Mouse (Mus musculus): ENCODE results near the gene Prkd2. TPM values are rescaled to one million over a fixed set of nuclear protein-coding genes. Genes with fewer than 3 reads are reported as not detected.

Prkd2 gene
- polyA plus RNA-seq, 1 experiment from 2014 or later, result 5.7 TPM

DNA sequence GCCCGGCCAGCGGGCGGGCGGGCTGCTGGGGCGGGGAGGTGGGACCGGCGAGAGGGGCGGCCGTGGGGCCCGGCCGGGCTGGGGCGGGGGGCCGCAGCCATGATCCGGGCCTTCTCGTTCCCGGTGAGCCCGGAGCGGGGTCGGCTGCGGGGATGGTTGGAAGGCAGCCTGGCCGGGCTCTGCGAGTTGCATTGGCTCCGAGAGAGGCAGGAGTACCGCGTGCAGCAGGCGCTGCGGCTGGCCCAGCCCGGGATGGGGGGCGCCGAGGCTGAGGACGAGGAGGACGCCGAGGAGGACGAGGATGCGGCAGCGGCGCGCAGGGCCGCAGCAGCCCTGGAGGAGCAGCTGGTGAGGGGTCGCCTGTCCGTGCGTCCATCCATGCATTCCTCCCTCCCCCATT lies 32.6 kb downstream of the Prkd2 start:
- peak overlapping the region; percentile 69 for H3K4me3 ChIP-seq (replicated peaks; ENCODE audit: low read depth, low read length)
- H3K27ac ChIP-seq (replicated peaks; ENCODE audit: low read depth, low read length), result peak overlapping the region; percentile 83
- under 1% methylated on average over 41 of the region's 42 CpGs for WGBS
- H3K4me1 ChIP-seq (ENCODE audit: control insufficient read depth, insufficient read depth, low read length), result peaks cover 19% of the 10 kb centered on the region
- DNase-seq (no peak), ATAC-seq (ENCODE audit: low FRiP score, low TSS enrichment) (peak; percentile 55)
- peak overlapping the region; percentile 84 for H3K9ac ChIP-seq (replicated peaks; ENCODE audit: low read length)
- H3K9me3 ChIP-seq (ENCODE audit: control insufficient read depth, low read length), result no peaks in the 10 kb centered on the region
- no peaks in the 10 kb centered on the region for H3K27me3 ChIP-seq (ENCODE audit: control insufficient read depth, insufficient read depth, low read length)
- peaks cover 4% of the 10 kb centered on the region for H3K36me3 ChIP-seq (ENCODE audit: control insufficient read depth, insufficient read depth, low read length)
- peak overlapping the region; percentile 88 for H3K4me2 ChIP-seq (ENCODE audit: low read length)

DNA sequence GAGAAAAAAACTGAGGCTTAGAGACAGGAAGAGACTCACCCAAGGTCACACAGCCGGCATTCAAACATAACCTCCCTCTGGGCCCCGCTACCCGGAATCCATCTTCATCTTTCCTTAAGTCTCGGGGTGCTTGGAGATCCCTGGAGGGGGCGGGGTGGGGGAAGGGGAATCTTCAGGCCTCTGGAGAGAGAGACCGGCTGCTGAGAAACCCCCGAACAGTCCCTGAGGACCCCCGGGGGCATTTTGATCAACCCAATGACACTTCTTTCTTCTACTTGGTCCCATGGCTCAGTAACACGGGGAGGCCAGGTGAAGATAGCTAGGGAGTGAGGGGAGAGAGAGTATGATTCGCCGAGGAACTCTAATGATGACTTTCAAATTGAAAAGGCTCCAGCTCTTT lies 33.3 kb downstream of the Prkd2 start:
- peaks cover 21% of the 10 kb centered on the region for H3K4me1 ChIP-seq (ENCODE audit: control insufficient read depth, insufficient read depth, low read length)
- H3K9me3 ChIP-seq (ENCODE audit: control insufficient read depth, low read length), result no peaks in the 10 kb centered on the region
- peaks cover 4% of the 10 kb centered on the region for H3K36me3 ChIP-seq (ENCODE audit: control insufficient read depth, insufficient read depth, low read length)
- no peak for ATAC-seq (ENCODE audit: low FRiP score, low TSS enrichment)
- 9% methylated on average over 11 of the region's 11 CpGs for WGBS
- H3K27ac ChIP-seq (replicated peaks; ENCODE audit: low read depth, low read length), result 0 out of 2 replicates have a peak overlapping the region, but pooled peaks have one; percentile 8
- peak overlapping the region; percentile 84 for H3K9ac ChIP-seq (replicated peaks; ENCODE audit: low read length)
- peak overlapping the region; percentile 69 for H3K4me3 ChIP-seq (replicated peaks; ENCODE audit: low read depth, low read length)
- DNase-seq, result peak; percentile 47
- no peaks in the 10 kb centered on the region for H3K27me3 ChIP-seq (ENCODE audit: control insufficient read depth, insufficient read depth, low read length)
- H3K4me2 ChIP-seq (ENCODE audit: low read length), result peak overlapping the region; percentile 88

DNA sequence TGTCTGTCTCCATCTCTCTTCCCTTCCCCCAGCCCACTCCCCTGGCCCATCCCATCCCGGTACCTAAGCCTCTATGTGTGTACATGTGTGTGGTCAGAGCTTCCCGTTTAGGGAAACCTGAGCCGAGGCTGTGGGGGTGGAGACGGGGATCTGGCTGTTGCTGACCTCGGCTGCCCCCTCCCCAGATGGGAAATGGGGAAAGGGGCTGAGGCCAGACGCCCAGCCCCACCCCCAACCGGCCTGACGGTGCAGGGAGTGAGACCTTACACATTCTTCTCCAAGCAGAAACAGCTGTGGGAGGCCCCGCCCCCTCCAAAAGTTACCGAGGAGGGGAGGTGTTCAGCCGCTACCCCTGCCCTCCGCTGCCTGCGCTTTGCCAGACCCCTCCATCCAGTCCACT lies 33.9 kb downstream of the Prkd2 start:
- 4% methylated on average over 13 of the region's 13 CpGs for WGBS
- Histone ChIP-seq H3K27me3 (ENCODE audit: control insufficient read depth, insufficient read depth, low read length) (no peaks in the 10 kb centered on the region), H3K4me3 (replicated peaks; ENCODE audit: low read depth, low read length) (peak overlapping the region; percentile 69), H3K36me3 (ENCODE audit: control insufficient read depth, insufficient read depth, low read length) (peaks cover 2% of the 10 kb centered on the region), H3K9me3 (ENCODE audit: control insufficient read depth, low read length) (no peaks in the 10 kb centered on the region), H3K9ac (replicated peaks; ENCODE audit: low read length) (peak overlapping the region; percentile 84), H3K4me2 (ENCODE audit: low read length) (peak overlapping the region; percentile 88), H3K4me1 (ENCODE audit: control insufficient read depth, insufficient read depth, low read length) (peaks cover 21% of the 10 kb centered on the region), H3K27ac (replicated peaks; ENCODE audit: low read depth, low read length) (no peak overlapping the region)
- ATAC-seq (ENCODE audit: low FRiP score, low TSS enrichment) (no peak), DNase-seq (no peak)

DNA sequence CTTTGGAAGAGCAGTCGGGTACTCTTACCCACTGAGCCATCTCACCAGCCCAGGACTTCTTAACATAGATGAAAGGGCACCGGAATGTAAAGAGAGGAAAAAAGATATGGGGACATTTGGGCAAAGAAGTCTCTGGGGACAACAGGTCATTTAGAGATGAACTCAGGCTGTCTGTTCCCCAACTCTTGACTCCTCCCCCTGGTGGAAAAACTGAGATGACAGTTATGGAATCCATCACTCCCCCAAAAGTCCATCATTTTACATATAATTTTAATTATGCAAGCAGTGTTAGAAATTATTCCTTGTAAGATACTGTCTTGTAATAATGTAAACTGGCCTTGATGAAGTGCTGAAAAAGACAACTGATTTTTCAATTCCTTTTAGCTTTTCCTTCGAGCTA lies 35.0 kb downstream of the Prkd2 start:
- no peak for ATAC-seq (ENCODE audit: low FRiP score, low TSS enrichment)
- H3K4me2 ChIP-seq (ENCODE audit: low read length), result no peak overlapping the region
- no peaks in the 10 kb centered on the region for H3K27me3 ChIP-seq (ENCODE audit: control insufficient read depth, insufficient read depth, low read length)
- no peak overlapping the region for H3K9ac ChIP-seq (replicated peaks; ENCODE audit: low read length)
- peaks cover 21% of the 10 kb centered on the region for H3K4me1 ChIP-seq (ENCODE audit: control insufficient read depth, insufficient read depth, low read length)
- no peak overlapping the region for H3K27ac ChIP-seq (replicated peaks; ENCODE audit: low read depth, low read length)
- 89% methylated on average over 3 of the region's 3 CpGs for WGBS
- DNase-seq, result no peak
- no peaks in the 10 kb centered on the region for H3K9me3 ChIP-seq (ENCODE audit: control insufficient read depth, low read length)
- H3K36me3 ChIP-seq (ENCODE audit: control insufficient read depth, insufficient read depth, low read length), result no peaks in the 10 kb centered on the region
- no peak overlapping the region for H3K4me3 ChIP-seq (replicated peaks; ENCODE audit: low read depth, low read length)

DNA sequence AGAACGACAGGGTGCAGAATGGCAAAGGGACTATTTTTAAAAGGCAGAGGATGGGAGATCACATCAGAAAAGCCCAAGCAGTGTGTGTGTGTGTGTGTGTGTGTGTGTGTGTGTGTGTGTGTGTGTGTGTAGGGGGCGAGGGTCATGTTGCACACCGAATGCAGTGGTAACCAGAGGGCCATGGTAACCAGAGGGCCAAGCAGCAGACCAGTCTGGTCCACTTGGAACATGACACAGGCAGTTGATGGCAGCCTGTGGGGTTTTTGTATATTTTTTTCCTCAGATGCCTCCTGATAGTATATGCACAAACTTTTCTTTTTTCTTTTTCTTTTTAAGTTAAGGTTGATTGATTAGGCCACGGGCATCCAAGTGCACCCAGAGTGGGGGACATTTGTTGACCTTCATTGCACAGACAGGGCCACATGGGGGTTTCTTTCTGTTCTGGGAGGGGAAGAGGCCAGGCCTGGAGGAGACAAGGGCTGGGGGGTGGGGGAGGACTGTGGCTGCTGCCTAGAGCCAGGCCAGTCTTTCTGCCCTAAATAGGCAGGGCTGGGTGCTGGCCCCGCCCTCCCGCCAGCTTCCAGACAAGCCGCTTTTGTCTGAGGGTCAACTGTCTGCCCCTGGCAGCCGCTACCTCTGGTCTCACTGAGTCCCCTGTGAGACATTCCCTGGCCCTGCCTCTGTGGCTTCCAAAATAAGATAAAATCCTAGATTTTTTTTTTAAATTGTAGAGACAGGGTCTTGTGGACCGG lies 37.3 kb downstream of the Prkd2 start:
- 21% methylated on average over 9 of the region's 9 CpGs for WGBS
- H3K9ac ChIP-seq (replicated peaks; ENCODE audit: low read length), result no peak overlapping the region; the same call in 1 of the 2 replicates
- no peaks in the 10 kb centered on the region for H3K9me3 ChIP-seq (ENCODE audit: control insufficient read depth, low read length)
- peak; percentile 60 for DNase-seq
- peaks cover 14% of the 10 kb centered on the region; the same call in 1 of the 2 replicates for H3K36me3 ChIP-seq (ENCODE audit: control insufficient read depth, insufficient read depth, low read length)
- no peak overlapping the region for H3K4me3 ChIP-seq (replicated peaks; ENCODE audit: low read depth, low read length)
- H3K27ac ChIP-seq (replicated peaks; ENCODE audit: low read depth, low read length), result peak overlapping the region; percentile 26; the same call in 1 of the 2 replicates
- H3K4me2 ChIP-seq (ENCODE audit: low read length), result peak overlapping the region; percentile 11
- ATAC-seq (ENCODE audit: low FRiP score, low TSS enrichment), result peak; percentile 13; the same call in 1 of the 2 replicates
- peaks cover 20% of the 10 kb centered on the region for H3K27me3 ChIP-seq (ENCODE audit: control insufficient read depth, insufficient read depth, low read length)
- peaks cover 21% of the 10 kb centered on the region for H3K4me1 ChIP-seq (ENCODE audit: control insufficient read depth, insufficient read depth, low read length)

DNA sequence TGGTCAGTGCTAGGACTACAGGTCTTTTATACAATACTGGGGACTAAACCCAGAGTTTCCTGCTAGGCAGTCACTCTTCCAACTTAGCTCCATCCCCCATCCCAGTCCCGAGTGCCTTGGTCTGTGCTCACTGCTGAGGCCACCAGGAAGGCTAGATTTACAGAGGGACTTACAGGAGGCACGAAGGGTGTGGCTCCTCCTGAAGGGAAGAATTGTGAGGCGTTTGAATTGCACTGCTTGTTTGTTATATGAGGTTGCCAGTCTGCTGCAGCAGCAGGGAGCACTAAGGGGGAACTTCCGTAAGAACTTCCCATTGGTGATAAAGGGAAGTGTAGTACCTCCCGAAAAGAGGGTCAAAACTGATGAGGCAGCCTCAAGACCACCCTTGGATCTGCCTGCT lies 37.9 kb downstream of the Prkd2 start:
- ATAC-seq (ENCODE audit: low FRiP score, low TSS enrichment) (no peak), DNase-seq (no peak)
- Histone ChIP-seq H3K27ac (replicated peaks; ENCODE audit: low read depth, low read length) (peak overlapping the region; percentile 13; the same call in 1 of the 2 replicates), H3K9me3 (ENCODE audit: control insufficient read depth, low read length) (0 out of 2 replicates have a peak, but pooled peaks cover 5% of the 10 kb centered on the region), H3K27me3 (ENCODE audit: control insufficient read depth, insufficient read depth, low read length) (peaks cover 25% of the 10 kb centered on the region), H3K36me3 (ENCODE audit: control insufficient read depth, insufficient read depth, low read length) (peaks cover 21% of the 10 kb centered on the region), H3K9ac (replicated peaks; ENCODE audit: low read length) (no peak overlapping the region), H3K4me3 (replicated peaks; ENCODE audit: low read depth, low read length) (no peak overlapping the region), H3K4me1 (ENCODE audit: control insufficient read depth, insufficient read depth, low read length) (peaks cover 21% of the 10 kb centered on the region), H3K4me2 (ENCODE audit: low read length) (no peak overlapping the region)
- WGBS, result 22% methylated on average over 5 of the region's 5 CpGs

DNA sequence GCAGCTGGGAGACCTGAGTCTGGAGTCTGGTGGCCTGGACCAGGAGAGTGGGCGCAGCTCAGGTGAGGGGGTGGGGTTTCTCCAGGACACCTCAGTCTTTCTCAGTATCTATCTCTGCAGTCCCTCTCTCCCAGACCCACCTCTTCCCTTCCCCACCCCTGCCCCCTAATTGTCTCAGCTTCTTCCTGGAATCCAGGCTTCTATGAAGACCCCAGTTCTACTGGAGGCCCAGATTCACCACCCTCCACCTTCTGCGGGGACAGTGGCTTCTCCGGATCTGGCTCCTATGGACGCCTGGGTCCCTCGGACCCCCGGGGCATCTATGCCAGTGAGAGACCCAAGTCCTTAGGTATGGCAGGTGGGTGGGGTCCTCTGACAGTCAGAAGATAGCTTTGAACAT lies 40.5 kb downstream of the Prkd2 start:
- peaks cover 41% of the 10 kb centered on the region for H3K27me3 ChIP-seq (ENCODE audit: control insufficient read depth, insufficient read depth, low read length)
- 0 out of 2 replicates have a peak, but pooled peaks cover 6% of the 10 kb centered on the region for H3K4me1 ChIP-seq (ENCODE audit: control insufficient read depth, insufficient read depth, low read length)
- 0 out of 2 replicates have a peak, but pooled peaks cover 6% of the 10 kb centered on the region for H3K9me3 ChIP-seq (ENCODE audit: control insufficient read depth, low read length)
- ATAC-seq (ENCODE audit: low FRiP score, low TSS enrichment) (no peak), DNase-seq (no peak)
- no peak overlapping the region for H3K4me3 ChIP-seq (replicated peaks; ENCODE audit: low read depth, low read length)
- peaks cover 40% of the 10 kb centered on the region for H3K36me3 ChIP-seq (ENCODE audit: control insufficient read depth, insufficient read depth, low read length)
- no peak overlapping the region for H3K4me2 ChIP-seq (ENCODE audit: low read length)
- no peak overlapping the region for H3K9ac ChIP-seq (replicated peaks; ENCODE audit: low read length)
- H3K27ac ChIP-seq (replicated peaks; ENCODE audit: low read depth, low read length), result no peak overlapping the region
- WGBS, result 91% methylated on average over 6 of the region's 6 CpGs

DNA sequence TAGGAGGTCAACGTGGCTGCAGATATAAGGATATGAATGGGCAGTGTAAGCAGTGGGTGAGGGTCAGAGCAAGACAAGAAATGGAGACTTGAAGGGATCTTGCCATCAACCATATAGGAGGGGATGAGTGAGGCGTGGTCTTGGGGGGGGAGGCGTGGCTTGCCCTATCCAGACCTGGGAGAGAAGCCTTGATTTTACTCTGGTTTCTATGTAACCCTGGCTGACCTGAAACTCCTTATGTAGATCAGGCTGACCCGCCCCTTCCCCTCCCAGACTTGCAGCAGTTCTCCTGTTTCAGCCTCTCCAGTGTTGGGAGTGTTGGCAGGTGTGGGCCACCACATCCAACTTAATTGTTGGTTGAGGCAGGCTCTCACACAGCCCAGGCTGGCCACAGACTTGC lies 41.6 kb downstream of the Prkd2 start:
- Histone ChIP-seq H3K36me3 (ENCODE audit: control insufficient read depth, insufficient read depth, low read length) (peaks cover 40% of the 10 kb centered on the region), H3K4me1 (ENCODE audit: control insufficient read depth, insufficient read depth, low read length) (0 out of 2 replicates have a peak, but pooled peaks cover 6% of the 10 kb centered on the region), H3K9me3 (ENCODE audit: control insufficient read depth, low read length) (0 out of 2 replicates have a peak, but pooled peaks cover 6% of the 10 kb centered on the region), H3K4me2 (ENCODE audit: low read length) (no peak overlapping the region), H3K27ac (replicated peaks; ENCODE audit: low read depth, low read length) (no peak overlapping the region), H3K4me3 (replicated peaks; ENCODE audit: low read depth, low read length) (no peak overlapping the region), H3K9ac (replicated peaks; ENCODE audit: low read length) (no peak overlapping the region), H3K27me3 (ENCODE audit: control insufficient read depth, insufficient read depth, low read length) (peaks cover 41% of the 10 kb centered on the region)
- DNase-seq (no peak), ATAC-seq (ENCODE audit: low FRiP score, low TSS enrichment) (no peak)
- WGBS, result 60% methylated on average over 4 of the region's 4 CpGs

Measured in midbrain, embryonic 14.5 days (tissue).